Mouse (Mus musculus): ENCODE data around the gene Cacna1c. TPM values are rescaled to one million over a fixed set of nuclear protein-coding genes. Genes with fewer than 3 reads are reported as not detected.

The Cacna1c gene
- polyA plus RNA-seq, 1 experiment = not detected

DNA sequence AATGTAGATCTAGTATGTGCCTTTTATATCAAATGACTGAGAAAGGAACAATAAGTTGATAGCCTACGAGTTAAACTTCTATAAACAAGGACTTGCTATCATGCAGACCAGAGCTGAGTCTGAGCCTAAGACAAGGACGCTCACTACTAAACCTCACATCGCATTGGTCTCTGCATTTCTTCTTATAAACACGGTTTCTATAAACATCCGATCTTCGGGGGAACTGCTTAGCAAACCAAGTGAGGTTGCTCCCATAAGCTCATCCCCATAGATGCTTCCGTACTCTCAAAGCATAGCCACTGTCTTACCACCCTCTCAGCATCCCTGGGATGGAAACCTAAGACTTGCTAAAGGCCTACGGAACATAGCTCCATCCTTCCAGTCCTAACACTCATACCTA lies 108.3 kb downstream of the Cacna1c start:
- Histone ChIP-seq H3ac (ENCODE audit: control insufficient read depth, insufficient read length) (no peak overlapping the region), H3K4me3 (no peak overlapping the region), H3K4me2 (ENCODE audit: low read depth) (no peak overlapping the region), H3K27me3 (ENCODE audit: control insufficient read depth, insufficient read depth, insufficient read length) (peaks cover 15% of the 10 kb centered on the region), H3K79me2 (ENCODE audit: control insufficient read depth, insufficient read depth) (no peaks in the 10 kb centered on the region), H3K36me3 (ENCODE audit: control insufficient read depth, insufficient read depth) (no peaks in the 10 kb centered on the region)
- TF ChIP-seq POLR2AphosphoS2 (IDR thresholded peaks at IDR 0.05; ENCODE audit: insufficient read length, low read depth) (no peak), SRF (IDR thresholded peaks at IDR 0.05; ENCODE audit: control insufficient read depth, insufficient read length, low read depth) (no peak), REST (IDR thresholded peaks at IDR 0.05; ENCODE audit: insufficient read depth, insufficient read length) (no peak), TCF3 (IDR thresholded peaks at IDR 0.05; ENCODE audit: insufficient read length, low read depth) (no peak), E2F4 (IDR thresholded peaks at IDR 0.05; ENCODE audit: insufficient read depth) (no peak), MYOD1 (IDR thresholded peaks at IDR 0.05; ENCODE audit: control insufficient read depth in 1 of 3, insufficient read length in 2 of 3, low read depth in 2 of 3) (no peak), MAX (IDR thresholded peaks at IDR 0.05; ENCODE audit: low read depth) (no peak), POLR2A (IDR thresholded peaks at IDR 0.05; ENCODE audit: insufficient read length, low read depth) (no peak), USF1 (IDR thresholded peaks at IDR 0.05; ENCODE audit: low read depth) (no peak), TCF12 (IDR thresholded peaks at IDR 0.05; ENCODE audit: insufficient read depth, poor library complexity, severe bottlenecking) (no peak), MYOG (IDR thresholded peaks at IDR 0.05; ENCODE audit: control insufficient read depth in 1 of 3, insufficient read depth in 1 of 3, insufficient read length in 2 of 3, low read depth in 2 of 3) (no peak), CEBPB (IDR thresholded peaks at IDR 0.05; ENCODE audit: insufficient read depth, poor library complexity, severe bottlenecking) (no peak)

DNA sequence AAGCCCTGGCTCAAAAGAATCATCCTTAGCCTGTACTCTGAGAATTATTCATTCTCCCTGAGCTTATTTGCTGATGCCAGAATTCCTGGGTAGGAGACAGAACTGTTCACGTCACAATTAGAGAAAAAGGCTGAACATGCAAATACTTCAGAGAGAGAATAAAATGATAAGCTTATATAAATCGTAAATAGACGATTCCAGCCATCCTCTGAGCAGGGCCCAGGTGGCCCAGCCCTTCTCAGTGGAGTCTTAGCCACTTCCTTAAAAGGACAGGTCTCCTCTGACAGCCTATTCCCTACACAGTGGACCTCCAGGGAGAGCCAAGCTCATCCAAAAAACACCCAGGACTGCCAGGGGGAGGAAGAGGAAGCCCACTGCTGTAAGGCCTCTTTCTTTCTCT lies 110.4 kb downstream of the Cacna1c start:
- Histone ChIP-seq H3K4me2 (ENCODE audit: low read depth) (no peak overlapping the region), H3K79me2 (ENCODE audit: control insufficient read depth, insufficient read depth) (no peaks in the 10 kb centered on the region)
- TF ChIP-seq REST (IDR thresholded peaks at IDR 0.05; ENCODE audit: insufficient read depth, insufficient read length) (no peak), POLR2A (IDR thresholded peaks at IDR 0.05; ENCODE audit: insufficient read length, low read depth) (no peak), MAX (IDR thresholded peaks at IDR 0.05; ENCODE audit: low read depth) (no peak), MYOG (IDR thresholded peaks at IDR 0.05; ENCODE audit: control insufficient read depth in 1 of 3, insufficient read depth in 1 of 3, insufficient read length in 2 of 3, low read depth in 2 of 3) (no peak)

DNA sequence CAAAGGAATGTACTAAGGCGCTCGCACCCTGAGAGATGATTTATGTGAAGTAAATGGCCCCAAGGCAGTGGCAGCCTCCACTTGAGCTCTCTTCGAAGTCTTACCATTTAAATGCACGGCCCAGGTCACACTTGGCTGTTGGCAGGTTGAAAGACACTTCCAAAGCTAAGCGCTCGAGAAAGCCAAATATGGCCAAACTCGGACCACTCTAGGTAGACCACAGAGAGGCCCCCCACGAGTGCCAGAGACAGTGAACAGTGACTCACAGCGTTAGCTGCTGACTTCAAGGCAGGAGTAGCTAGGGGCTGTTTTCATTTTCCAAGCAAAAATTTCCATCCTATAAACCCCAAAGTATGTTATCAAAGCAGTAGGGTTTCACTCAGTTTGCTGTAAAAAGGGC lies 111.7 kb downstream of the Cacna1c start:
- no peaks in the 10 kb centered on the region for H3K79me2 ChIP-seq (ENCODE audit: control insufficient read depth, insufficient read depth)
- no peak overlapping the region for H3K4me2 ChIP-seq (ENCODE audit: low read depth)
- no peaks in the 10 kb centered on the region for H3K36me3 ChIP-seq (ENCODE audit: control insufficient read depth, insufficient read depth)
- H3K27me3 ChIP-seq (ENCODE audit: control insufficient read depth, insufficient read depth, insufficient read length) = peaks cover 12% of the 10 kb centered on the region
- no peak overlapping the region for H3ac ChIP-seq (ENCODE audit: control insufficient read depth, insufficient read length)
- TF ChIP-seq USF1 (IDR thresholded peaks at IDR 0.05; ENCODE audit: low read depth) (no peak), REST (IDR thresholded peaks at IDR 0.05; ENCODE audit: insufficient read depth, insufficient read length) (no peak), CEBPB (IDR thresholded peaks at IDR 0.05; ENCODE audit: insufficient read depth, poor library complexity, severe bottlenecking) (no peak), POLR2AphosphoS2 (IDR thresholded peaks at IDR 0.05; ENCODE audit: insufficient read length, low read depth) (no peak), SRF (IDR thresholded peaks at IDR 0.05; ENCODE audit: control insufficient read depth, insufficient read length, low read depth) (no peak), MAX (IDR thresholded peaks at IDR 0.05; ENCODE audit: low read depth) (no peak), POLR2A (IDR thresholded peaks at IDR 0.05; ENCODE audit: insufficient read length, low read depth) (no peak), TCF3 (IDR thresholded peaks at IDR 0.05; ENCODE audit: insufficient read length, low read depth) (no peak), MYOG (IDR thresholded peaks at IDR 0.05; ENCODE audit: control insufficient read depth in 1 of 3, insufficient read depth in 1 of 3, insufficient read length in 2 of 3, low read depth in 2 of 3) (no peak), E2F4 (IDR thresholded peaks at IDR 0.05; ENCODE audit: insufficient read depth) (no peak), TCF12 (IDR thresholded peaks at IDR 0.05; ENCODE audit: insufficient read depth, poor library complexity, severe bottlenecking) (no peak), MYOD1 (IDR thresholded peaks at IDR 0.05; ENCODE audit: control insufficient read depth in 1 of 3, insufficient read length in 2 of 3, low read depth in 2 of 3) (no peak)
- H3K4me3 ChIP-seq = no peak overlapping the region

More for the DNA sequence above, 110.4 kb downstream of the Cacna1c start:
- no peaks in the 10 kb centered on the region for H3K36me3 ChIP-seq (ENCODE audit: control insufficient read depth, insufficient read depth)
- no peak overlapping the region for H3K4me3 ChIP-seq
- peaks cover 15% of the 10 kb centered on the region for H3K27me3 ChIP-seq (ENCODE audit: control insufficient read depth, insufficient read depth, insufficient read length)
- no peak overlapping the region for H3ac ChIP-seq (ENCODE audit: control insufficient read depth, insufficient read length)

DNA sequence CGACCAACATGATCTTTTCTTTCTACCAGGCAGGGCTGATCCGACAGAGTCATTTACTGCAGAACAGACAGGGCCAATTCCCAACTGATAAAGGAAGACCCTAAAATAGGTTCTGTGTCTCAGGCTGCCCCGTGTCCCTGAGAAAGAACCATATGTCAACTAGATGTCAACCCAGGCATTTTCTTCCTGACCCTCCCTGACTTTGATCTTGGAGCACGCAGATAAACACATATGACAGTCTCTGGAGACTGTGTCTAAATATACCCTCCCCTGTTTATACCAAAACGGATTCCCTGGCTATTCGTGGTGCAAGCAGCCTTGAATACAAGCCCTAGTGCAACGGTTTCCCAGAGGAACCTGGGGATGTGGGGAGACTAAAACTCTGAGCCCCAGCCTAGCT lies 112.7 kb downstream of the Cacna1c start:
- H3K36me3 ChIP-seq (ENCODE audit: control insufficient read depth, insufficient read depth) = no peaks in the 10 kb centered on the region
- TF ChIP-seq MYOG (IDR thresholded peaks at IDR 0.05; ENCODE audit: control insufficient read depth in 1 of 3, insufficient read depth in 1 of 3, insufficient read length in 2 of 3, low read depth in 2 of 3) (no peak), TCF12 (IDR thresholded peaks at IDR 0.05; ENCODE audit: insufficient read depth, poor library complexity, severe bottlenecking) (no peak), POLR2A (IDR thresholded peaks at IDR 0.05; ENCODE audit: insufficient read length, low read depth) (no peak), MYOD1 (IDR thresholded peaks at IDR 0.05; ENCODE audit: control insufficient read depth in 1 of 3, insufficient read length in 2 of 3, low read depth in 2 of 3) (no peak), MAX (IDR thresholded peaks at IDR 0.05; ENCODE audit: low read depth) (no peak), POLR2AphosphoS2 (IDR thresholded peaks at IDR 0.05; ENCODE audit: insufficient read length, low read depth) (no peak), CEBPB (IDR thresholded peaks at IDR 0.05; ENCODE audit: insufficient read depth, poor library complexity, severe bottlenecking) (no peak), REST (IDR thresholded peaks at IDR 0.05; ENCODE audit: insufficient read depth, insufficient read length) (no peak), TCF3 (IDR thresholded peaks at IDR 0.05; ENCODE audit: insufficient read length, low read depth) (no peak), E2F4 (IDR thresholded peaks at IDR 0.05; ENCODE audit: insufficient read depth) (no peak), USF1 (IDR thresholded peaks at IDR 0.05; ENCODE audit: low read depth) (no peak)
- H3K79me2 ChIP-seq (ENCODE audit: control insufficient read depth, insufficient read depth) = no peaks in the 10 kb centered on the region
- H3K4me2 ChIP-seq (ENCODE audit: low read depth) = no peak overlapping the region
- H3K27me3 ChIP-seq (ENCODE audit: control insufficient read depth, insufficient read depth, insufficient read length) = peaks cover 10% of the 10 kb centered on the region
- no peak overlapping the region for H3K4me3 ChIP-seq
- H3ac ChIP-seq (ENCODE audit: control insufficient read depth, insufficient read length) = no peak overlapping the region

DNA sequence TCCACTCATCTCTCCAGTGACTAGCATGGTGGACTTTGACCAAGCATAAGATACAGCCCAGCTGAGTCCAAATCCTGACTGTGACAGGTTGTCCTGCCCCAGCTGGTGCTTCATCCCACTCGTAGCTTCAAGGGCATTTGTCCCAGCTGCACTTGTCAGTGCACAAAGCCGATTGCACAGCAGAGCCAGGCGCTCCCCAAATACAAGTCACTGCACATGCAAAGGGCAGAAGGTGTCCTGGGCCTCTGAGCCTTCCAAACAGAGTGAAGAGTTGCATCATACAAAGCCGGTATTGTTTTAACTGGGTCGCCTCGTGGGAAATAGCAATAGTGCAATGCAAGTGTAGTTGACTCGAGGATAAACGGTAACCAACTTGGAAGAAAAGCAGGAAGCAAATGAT lies 113.6 kb downstream of the Cacna1c start:
- Histone ChIP-seq H3K79me2 (ENCODE audit: control insufficient read depth, insufficient read depth) (no peaks in the 10 kb centered on the region), H3K4me3 (no peak overlapping the region), H3K27me3 (ENCODE audit: control insufficient read depth, insufficient read depth, insufficient read length) (peaks cover 6% of the 10 kb centered on the region), H3ac (ENCODE audit: control insufficient read depth, insufficient read length) (no peak overlapping the region), H3K4me2 (ENCODE audit: low read depth) (no peak overlapping the region), H3K36me3 (ENCODE audit: control insufficient read depth, insufficient read depth) (no peaks in the 10 kb centered on the region)
- TF ChIP-seq MYOG (IDR thresholded peaks at IDR 0.05; ENCODE audit: control insufficient read depth in 1 of 3, insufficient read depth in 1 of 3, insufficient read length in 2 of 3, low read depth in 2 of 3) (no peak), TCF3 (IDR thresholded peaks at IDR 0.05; ENCODE audit: insufficient read length, low read depth) (no peak), POLR2A (IDR thresholded peaks at IDR 0.05; ENCODE audit: insufficient read length, low read depth) (no peak), POLR2AphosphoS2 (IDR thresholded peaks at IDR 0.05; ENCODE audit: insufficient read length, low read depth) (no peak), USF1 (IDR thresholded peaks at IDR 0.05; ENCODE audit: low read depth) (no peak), MAX (IDR thresholded peaks at IDR 0.05; ENCODE audit: low read depth) (no peak), SRF (IDR thresholded peaks at IDR 0.05; ENCODE audit: control insufficient read depth, insufficient read length, low read depth) (no peak)

Measured in myocyte (in vitro differentiated cells).